Mouse (Mus musculus): ENCODE measurements around the gene Denr. TPM values are rescaled to one million over a fixed set of nuclear protein-coding genes. Genes with fewer than 3 reads are reported as not detected.

The Denr gene
- polyA plus RNA-seq, 1 experiment from 2014 or later = 166 TPM

- H3K4me2 ChIP-seq (ENCODE audit: low read depth, low read length, severe bottlenecking) = no peak within 1 kb of the TSS
- no peaks in the 10 kb centered on the region for H3K27me3 ChIP-seq (ENCODE audit: control insufficient read depth, insufficient read depth, low read length)
- H3K27ac ChIP-seq (ENCODE audit: low read depth, low read length) = no peak within 1 kb of the TSS
- H3K36me3 ChIP-seq (ENCODE audit: control insufficient read depth, insufficient read depth, low read length) = peaks cover 15% of the 10 kb centered on the region; the same call in 1 of the 2 replicates
- H3K9ac ChIP-seq (ENCODE audit: low read length) = no peak within 1 kb of the TSS
- no peak for ATAC-seq (replicated peaks; ENCODE audit: low FRiP score)
- no peak for DNase-seq (ENCODE audit: low spot score)
- no peaks in the 10 kb centered on the region for H3K4me1 ChIP-seq (replicated peaks; ENCODE audit: control insufficient read depth, insufficient read depth, low read length)
- H3K4me3 ChIP-seq (ENCODE audit: low read depth, low read length) = no peak within 1 kb of the TSS
- H3K9me3 ChIP-seq (ENCODE audit: control insufficient read depth, low read length) = no peaks in the 10 kb centered on the region
- WGBS = 95% methylated on average over 9 of the region's 9 CpGs
Measured at GRCm38 (mm10) chr5:123927118-123927517, 20.1 kb downstream of the Denr start, which contains the start of gene Gm43518. TSS of gene Gm43518 (plus strand) at chr5:123927418.

DNA sequence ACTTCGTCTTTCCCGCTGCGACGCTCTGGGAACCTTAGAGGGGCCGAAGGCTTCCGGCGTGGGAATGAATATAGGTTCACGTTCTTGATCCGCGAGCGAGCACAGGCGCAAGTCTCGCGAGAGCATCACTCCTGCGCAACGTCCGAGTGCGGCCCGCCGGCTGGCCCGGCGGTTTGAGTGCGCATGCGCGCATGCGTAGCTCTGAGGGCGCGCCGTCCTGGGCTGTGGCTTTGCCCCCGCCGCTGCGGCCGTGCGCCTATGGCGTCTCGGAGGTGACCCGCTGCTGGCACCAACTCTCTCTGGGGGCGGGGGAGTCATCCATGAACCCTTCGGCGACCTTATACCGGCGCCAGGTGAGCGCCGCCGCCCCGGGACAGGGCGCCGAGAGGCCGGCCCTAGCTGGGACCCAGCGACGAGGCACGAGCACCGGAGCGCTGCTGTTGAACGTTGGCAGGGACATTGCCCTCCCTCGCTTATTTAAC, 23.6 kb downstream of the Denr start, which contains the start of gene Ccdc62:
Gene Ccdc62, plus strand, starts transcription at position 172 of the 482 bp plus-strand sequence.
- peak; percentile 97 for ATAC-seq (replicated peaks; ENCODE audit: low FRiP score)
- DNase-seq (ENCODE audit: low spot score) = peak; percentile 97
- Histone ChIP-seq H3K4me2 (ENCODE audit: low read depth, low read length, severe bottlenecking) (peak within 1 kb of the TSS; percentile 70), H3K27ac (ENCODE audit: low read depth, low read length) (peak within 1 kb of the TSS; percentile 77), H3K36me3 (ENCODE audit: control insufficient read depth, insufficient read depth, low read length) (peaks cover 5% of the 10 kb centered on the region; the same call in 1 of the 2 replicates), H3K9ac (ENCODE audit: low read length) (peak within 1 kb of the TSS; percentile 88), H3K4me3 (ENCODE audit: low read depth, low read length) (peak within 1 kb of the TSS; percentile 56), H3K27me3 (ENCODE audit: control insufficient read depth, insufficient read depth, low read length) (no peaks in the 10 kb centered on the region), H3K9me3 (ENCODE audit: control insufficient read depth, low read length) (no peaks in the 10 kb centered on the region), H3K4me1 (replicated peaks; ENCODE audit: control insufficient read depth, insufficient read depth, low read length) (no peaks in the 10 kb centered on the region)
- WGBS = under 1% methylated on average over 56 of the region's 56 CpGs

- 52% methylated on average over 13 of the region's 13 CpGs for WGBS
- DNase-seq (ENCODE audit: low spot score) (peak; percentile 55), ATAC-seq (replicated peaks; ENCODE audit: low FRiP score) (no peak)
- peak overlapping the region; percentile 56 for H3K4me3 ChIP-seq (ENCODE audit: low read depth, low read length)
- H3K9me3 ChIP-seq (ENCODE audit: control insufficient read depth, low read length) = no peaks in the 10 kb centered on the region
- no peaks in the 10 kb centered on the region for H3K27me3 ChIP-seq (ENCODE audit: control insufficient read depth, insufficient read depth, low read length)
- H3K4me1 ChIP-seq (replicated peaks; ENCODE audit: control insufficient read depth, insufficient read depth, low read length) = no peaks in the 10 kb centered on the region
- no peak overlapping the region for H3K27ac ChIP-seq (ENCODE audit: low read depth, low read length)
- H3K9ac ChIP-seq (ENCODE audit: low read length) = peak overlapping the region; percentile 88
- peaks cover 5% of the 10 kb centered on the region; the same call in 1 of the 2 replicates for H3K36me3 ChIP-seq (ENCODE audit: control insufficient read depth, insufficient read depth, low read length)
- peak overlapping the region; percentile 70 for H3K4me2 ChIP-seq (ENCODE audit: low read depth, low read length, severe bottlenecking)
Measured at GRCm38 (mm10) chr5:123931131-123931530, 24.2 kb downstream of the Denr start.

DNA sequence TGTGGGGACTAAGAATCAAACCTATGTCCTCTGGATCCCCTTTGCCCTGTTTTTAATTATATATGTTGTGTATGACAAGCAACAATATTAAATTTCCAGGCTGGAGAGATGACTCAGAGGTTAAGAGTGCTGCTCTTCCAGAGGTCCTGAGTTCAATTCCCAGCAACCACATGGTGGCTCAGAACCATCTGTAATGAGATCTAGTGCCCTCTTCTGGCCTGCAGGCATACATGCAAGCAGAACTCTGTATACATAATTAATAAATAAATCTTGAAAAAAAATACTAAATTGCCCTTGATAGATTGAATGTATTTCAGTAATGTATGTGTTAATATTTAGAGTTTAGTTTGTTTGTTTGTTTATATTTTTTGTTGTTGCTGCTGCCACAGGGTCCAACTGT, 26.0 kb downstream of the Denr start:
- Histone ChIP-seq H3K27ac (ENCODE audit: low read depth, low read length) (no peak overlapping the region), H3K27me3 (ENCODE audit: control insufficient read depth, insufficient read depth, low read length) (no peaks in the 10 kb centered on the region), H3K4me2 (ENCODE audit: low read depth, low read length, severe bottlenecking) (no peak overlapping the region), H3K9ac (ENCODE audit: low read length) (no peak overlapping the region), H3K4me3 (ENCODE audit: low read depth, low read length) (no peak overlapping the region), H3K4me1 (replicated peaks; ENCODE audit: control insufficient read depth, insufficient read depth, low read length) (no peaks in the 10 kb centered on the region), H3K9me3 (ENCODE audit: control insufficient read depth, low read length) (no peaks in the 10 kb centered on the region), H3K36me3 (ENCODE audit: control insufficient read depth, insufficient read depth, low read length) (peaks cover 1% of the 10 kb centered on the region; the same call in 1 of the 2 replicates)
- DNase-seq (ENCODE audit: low spot score) (no peak), ATAC-seq (replicated peaks; ENCODE audit: low FRiP score) (no peak)

- peak; percentile 54 for DNase-seq (ENCODE audit: low spot score)
- no peak overlapping the region for H3K27ac ChIP-seq (ENCODE audit: low read depth, low read length)
- 95% methylated on average over 12 of the region's 12 CpGs for WGBS
- ATAC-seq (replicated peaks; ENCODE audit: low FRiP score) = no peak
- H3K36me3 ChIP-seq (ENCODE audit: control insufficient read depth, insufficient read depth, low read length) = no peaks in the 10 kb centered on the region; the same call in 1 of the 2 replicates
- no peaks in the 10 kb centered on the region for H3K4me1 ChIP-seq (replicated peaks; ENCODE audit: control insufficient read depth, insufficient read depth, low read length)
- no peak overlapping the region for H3K4me2 ChIP-seq (ENCODE audit: low read depth, low read length, severe bottlenecking)
- no peak overlapping the region for H3K4me3 ChIP-seq (ENCODE audit: low read depth, low read length)
- no peaks in the 10 kb centered on the region for H3K27me3 ChIP-seq (ENCODE audit: control insufficient read depth, insufficient read depth, low read length)
- no peaks in the 10 kb centered on the region for H3K9me3 ChIP-seq (ENCODE audit: control insufficient read depth, low read length)
- no peak overlapping the region for H3K9ac ChIP-seq (ENCODE audit: low read length)
Measured at GRCm38 (mm10) chr5:123933556-123933955, 26.6 kb downstream of the Denr start.

DNA sequence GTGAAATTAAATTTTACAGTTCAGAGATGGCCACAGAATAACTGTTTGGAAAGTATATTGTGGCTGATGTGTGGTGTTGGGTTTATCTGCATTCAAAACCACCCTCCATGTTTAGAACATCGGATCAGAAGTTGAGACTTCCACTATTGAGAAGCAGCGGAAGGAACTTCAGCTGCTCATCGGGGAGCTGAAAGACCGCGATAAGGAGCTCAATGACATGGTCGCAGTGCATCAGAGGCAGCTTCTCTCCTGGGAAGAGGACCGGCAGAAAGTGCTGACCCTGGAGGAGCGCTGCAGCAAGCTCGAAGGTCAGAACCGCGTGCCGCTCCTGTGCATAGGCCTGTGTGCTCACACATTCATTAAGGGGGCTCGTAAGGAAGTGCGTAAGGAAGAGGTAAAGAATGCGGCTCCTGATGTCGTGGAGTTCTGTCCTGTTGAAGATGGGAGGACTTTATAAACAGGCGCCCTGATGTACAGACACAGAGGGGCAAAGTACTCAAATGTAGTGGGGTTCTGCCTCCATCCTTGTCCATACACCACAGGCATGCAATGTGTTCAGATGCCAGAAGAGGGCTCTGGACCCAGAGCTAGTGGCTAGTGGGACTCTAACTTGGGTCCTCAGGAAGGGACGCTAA, 27.1 kb downstream of the Denr start:
- ATAC-seq (replicated peaks; ENCODE audit: low FRiP score) (no peak), DNase-seq (ENCODE audit: low spot score) (peak; percentile 56)
- H3K4me3 ChIP-seq (ENCODE audit: low read depth, low read length) = no peak overlapping the region
- no peak overlapping the region for H3K27ac ChIP-seq (ENCODE audit: low read depth, low read length)
- 36% methylated on average over 18 of the region's 18 CpGs for WGBS
- H3K4me2 ChIP-seq (ENCODE audit: low read depth, low read length, severe bottlenecking) = 0 out of 2 replicates have a peak overlapping the region, but pooled peaks have one; percentile 5
- no peaks in the 10 kb centered on the region for H3K4me1 ChIP-seq (replicated peaks; ENCODE audit: control insufficient read depth, insufficient read depth, low read length)
- no peaks in the 10 kb centered on the region; the same call in 1 of the 2 replicates for H3K36me3 ChIP-seq (ENCODE audit: control insufficient read depth, insufficient read depth, low read length)
- no peak overlapping the region for H3K9ac ChIP-seq (ENCODE audit: low read length)
- H3K27me3 ChIP-seq (ENCODE audit: control insufficient read depth, insufficient read depth, low read length) = no peaks in the 10 kb centered on the region
- H3K9me3 ChIP-seq (ENCODE audit: control insufficient read depth, low read length) = no peaks in the 10 kb centered on the region

DNA sequence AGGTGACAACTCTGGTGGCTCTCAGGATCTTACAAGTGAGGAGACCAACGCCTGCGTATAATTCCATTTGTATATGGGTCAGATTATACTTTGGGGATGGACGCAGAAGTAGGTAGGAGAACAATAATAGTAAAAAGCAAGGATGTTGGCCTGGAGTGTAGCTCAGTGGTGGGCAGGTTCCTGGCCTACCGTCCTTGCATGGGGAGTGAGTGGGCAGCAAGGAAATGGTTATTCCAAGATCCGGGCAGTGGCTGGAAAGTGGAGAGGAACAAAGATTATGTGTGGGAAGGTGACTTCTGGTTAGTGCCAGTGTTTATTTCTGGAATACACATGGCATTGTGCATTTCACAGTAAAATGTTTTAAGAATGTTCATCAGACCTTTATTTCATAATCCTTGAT, 29.0 kb downstream of the Denr start:
- DNase-seq (ENCODE audit: low spot score) = no peak
- WGBS = 89% methylated on average over 5 of the region's 5 CpGs
- Histone ChIP-seq H3K4me3 (ENCODE audit: low read depth, low read length) (no peak overlapping the region), H3K9ac (ENCODE audit: low read length) (no peak overlapping the region), H3K27ac (ENCODE audit: low read depth, low read length) (no peak overlapping the region), H3K27me3 (ENCODE audit: control insufficient read depth, insufficient read depth, low read length) (no peaks in the 10 kb centered on the region), H3K4me2 (ENCODE audit: low read depth, low read length, severe bottlenecking) (no peak overlapping the region), H3K9me3 (ENCODE audit: control insufficient read depth, low read length) (no peaks in the 10 kb centered on the region), H3K4me1 (replicated peaks; ENCODE audit: control insufficient read depth, insufficient read depth, low read length) (no peaks in the 10 kb centered on the region), H3K36me3 (ENCODE audit: control insufficient read depth, insufficient read depth, low read length) (no peaks in the 10 kb centered on the region)
- no peak for ATAC-seq (replicated peaks; ENCODE audit: low FRiP score)

- no peaks in the 10 kb centered on the region for H3K4me1 ChIP-seq (replicated peaks; ENCODE audit: control insufficient read depth, insufficient read depth, low read length)
- WGBS = 89% methylated on average over 5 of the region's 5 CpGs
Measured at GRCm38 (mm10) chr5:123938479-123938878, 31.5 kb downstream of the Denr start.

GRCm38 (mm10) chr5:123946546-123946945, 39.6 kb downstream of the Denr start:
- Histone ChIP-seq H3K27me3 (ENCODE audit: control insufficient read depth, insufficient read depth, low read length) (no peaks in the 10 kb centered on the region), H3K4me2 (ENCODE audit: low read depth, low read length, severe bottlenecking) (no peak overlapping the region), H3K36me3 (ENCODE audit: control insufficient read depth, insufficient read depth, low read length) (no peaks in the 10 kb centered on the region), H3K4me1 (replicated peaks; ENCODE audit: control insufficient read depth, insufficient read depth, low read length) (no peaks in the 10 kb centered on the region), H3K27ac (ENCODE audit: low read depth, low read length) (no peak overlapping the region), H3K9ac (ENCODE audit: low read length) (no peak overlapping the region), H3K4me3 (ENCODE audit: low read depth, low read length) (no peak overlapping the region), H3K9me3 (ENCODE audit: control insufficient read depth, low read length) (no peaks in the 10 kb centered on the region)
- ATAC-seq (replicated peaks; ENCODE audit: low FRiP score) = no peak
- no peak for DNase-seq (ENCODE audit: low spot score)
- 67% methylated on average over 4 of the region's 4 CpGs for WGBS

More at GRCm38 (mm10) chr5:123938479-123938878, 31.5 kb downstream of the Denr start:
- ATAC-seq (replicated peaks; ENCODE audit: low FRiP score) = no peak
- Histone ChIP-seq H3K27me3 (ENCODE audit: control insufficient read depth, insufficient read depth, low read length) (no peaks in the 10 kb centered on the region), H3K4me3 (ENCODE audit: low read depth, low read length) (no peak overlapping the region), H3K27ac (ENCODE audit: low read depth, low read length) (no peak overlapping the region), H3K9ac (ENCODE audit: low read length) (no peak overlapping the region), H3K4me2 (ENCODE audit: low read depth, low read length, severe bottlenecking) (no peak overlapping the region), H3K9me3 (ENCODE audit: control insufficient read depth, low read length) (no peaks in the 10 kb centered on the region), H3K36me3 (ENCODE audit: control insufficient read depth, insufficient read depth, low read length) (no peaks in the 10 kb centered on the region)
- DNase-seq (ENCODE audit: low spot score) = no peak
